Mouse (Mus musculus): ENCODE measurements around the gene Gfra4.

GRCm38 (mm10) chr2:131086667-131087390 is 43.9 kb upstream of the Gfra4 start, which contains the start of gene Siglec1:
- TF ChIP-seq CTCF (conservative IDR thresholded peaks at IDR 0.05; ENCODE audit: low read length): no peak
- no peak for TF ChIP-seq NANOG (IDR thresholded peaks at IDR 0.05; ENCODE audit: borderline replicate concordance, low read length)
- TF ChIP-seq POU5F1 (IDR thresholded peaks at IDR 0.05; ENCODE audit: borderline replicate concordance, low read length): no peak

Measured in E14TG2a.4 (cell line).